Mouse (Mus musculus) testis, adult 2 months (tissue): ENCODE data around the gene Auts2.

Source experiments
- CTCF ChIP-seq: fragments of 200-500 bp; IDR thresholded peaks from 2 replicates; pipeline ENCODE4 v1.5.1; 2012; ENCODE audit warnings: low read depth, mild to moderate bottlenecking, inconsistent platforms, low read length, moderate library complexity; ENCODE audit not compliant: control insufficient read depth, insufficient read depth, insufficient replicate concordance
- POLR2A ChIP-seq: fragments of 200-500 bp; IDR thresholded peaks from 2 replicates; pipeline ENCODE4 v1.6.1; 2012; ENCODE audit warnings: low read depth, mild to moderate bottlenecking, inconsistent platforms, low read length, moderate library complexity; ENCODE audit not compliant: control insufficient read depth

DNA sequence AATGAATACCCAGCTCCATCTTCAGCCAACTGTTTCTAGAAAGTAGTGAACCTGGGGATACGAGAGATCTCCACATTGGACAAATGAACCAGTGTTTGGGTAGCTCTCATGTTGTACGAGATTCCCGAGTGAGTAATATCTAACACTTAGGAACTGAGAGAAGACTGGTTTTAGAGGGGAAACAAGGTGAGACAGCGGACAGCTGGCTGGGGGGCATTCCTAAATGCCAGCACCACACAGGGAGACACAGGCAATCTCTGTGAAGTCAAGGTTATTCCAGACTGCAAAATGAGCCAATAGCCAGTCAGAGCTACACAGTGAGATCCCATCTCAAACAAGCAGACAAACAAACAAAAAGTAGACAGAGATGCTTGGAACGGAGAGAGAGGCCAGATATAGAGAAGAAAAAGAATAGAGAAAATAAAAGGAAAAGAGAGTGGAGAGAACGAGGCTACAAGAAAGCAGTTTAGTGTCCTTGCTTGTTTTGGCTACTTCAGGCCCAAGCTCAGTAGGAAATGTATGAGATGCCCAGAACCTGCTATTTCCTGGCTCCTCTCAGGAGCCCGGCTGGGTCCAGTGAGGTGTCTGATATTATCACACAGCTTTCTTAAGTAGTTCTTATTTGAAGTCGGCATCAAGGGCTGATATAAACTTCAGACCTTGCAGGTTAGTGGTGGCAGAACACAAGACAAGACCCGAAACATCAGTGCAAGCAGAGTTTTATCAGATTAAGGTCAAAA, 224.9 kb downstream of the Auts2 start:
- TF ChIP-seq CTCF = no peak
- no peak for TF ChIP-seq POLR2A
